Mouse (Mus musculus) heart, adult 2 months (tissue): Measurements from ENCODE around the gene Rae1. TPM values are rescaled to one million over a fixed set of nuclear protein-coding genes. Genes with fewer than 3 reads are reported as not detected.

Experiments used
- DNase-seq, 2 experiments: peaks; one replicate each; pipeline ENCODE4 v3.0.0; 2021
- H3K27ac ChIP-seq: fragments of 200-600 bp; 2 replicates; pipeline ENCODE4 v1.8.1; 2022
- H3K27me3 ChIP-seq: fragments of 200-500 bp; 2 replicates; pipeline ENCODE4 v1.6.1; 2012; ENCODE audit warnings: mild to moderate bottlenecking, low read length, inconsistent platforms, mixed read lengths; ENCODE audit not compliant: control insufficient read depth, insufficient read depth
- H3K36me3 ChIP-seq: fragments of 200-500 bp; 2 replicates; pipeline ENCODE4 v1.6.1; 2012; ENCODE audit warnings: low read length, inconsistent platforms; ENCODE audit not compliant: control insufficient read depth, insufficient read depth
- H3K4me1 ChIP-seq: fragments of 200-500 bp; 2 replicates; pipeline ENCODE4 v1.6.1; 2011; ENCODE audit warnings: low read length; ENCODE audit not compliant: control insufficient read depth, insufficient read depth
- H3K4me3 ChIP-seq: fragments of 200-600 bp; 2 replicates; pipeline ENCODE4 v1.8.1; 2022
- H3K79me2 ChIP-seq: fragments of 200-500 bp; replicated peaks from 2 replicates; pipeline ENCODE4 v1.6.1; 2012; ENCODE audit warnings: mild to moderate bottlenecking, inconsistent platforms, low read length, moderate library complexity, mixed read lengths; ENCODE audit not compliant: control insufficient read depth, insufficient read depth
- H3K9ac ChIP-seq: fragments of 200-500 bp; 2 replicates; pipeline ENCODE4 v1.6.1; 2012; ENCODE audit warnings: low read depth, mild to moderate bottlenecking, control low read depth, inconsistent platforms, low read length, mixed read lengths
- CTCF ChIP-seq: fragments of 200-600 bp; IDR thresholded peaks from 2 replicates; pipeline ENCODE4 v1.8.1; 2022; ENCODE audit warnings: antibody characterized with exemption, mild to moderate bottlenecking, moderate library complexity
- EP300 ChIP-seq: fragments of 200-500 bp; IDR thresholded peaks from 2 replicates; pipeline ENCODE4 v1.6.1; 2011; ENCODE audit warnings: low read depth, low read length, control low read depth; ENCODE audit not compliant: insufficient read depth
- POLR2A ChIP-seq: fragments of 200-500 bp; IDR thresholded peaks from 2 replicates; pipeline ENCODE4 v1.6.1; 2011; ENCODE audit warnings: mild to moderate bottlenecking, low read depth, low read length, control low read depth; ENCODE audit not compliant: insufficient read depth
- WGBS: fragments of 180-500 bp; shearing (Covaris S2); methylation state at CpG from one replicate; pipeline ENCODE4 v1.1.7; 2018; 5-methylcytosine and 5-hydroxymethylcytosine counted together
- intact Hi-C: fragments of 180-260 bp; cut with DNase I; formaldehyde crosslinking; loops from one replicate; pipeline ENCODE4 v1.15.1; 2025
- polyA plus RNA-seq: library from polyadenylated mRNA; depleted of rRNA; stranded (reverse); fragments of >200 nt; gene quantifications from 2 replicates; pipeline ENCODE4 v1.2.3, GENCODE M21; 2012
- total RNA-seq, 2 experiments: library from RNA; stranded (reverse); gene quantifications; 2 replicates each; pipeline ENCODE4 v1.2.3; 2021

Rae1 gene
- total and polyA plus RNA-seq, 3 experiments = 22.8 to 27.8 (median 23.0) TPM

DNA sequence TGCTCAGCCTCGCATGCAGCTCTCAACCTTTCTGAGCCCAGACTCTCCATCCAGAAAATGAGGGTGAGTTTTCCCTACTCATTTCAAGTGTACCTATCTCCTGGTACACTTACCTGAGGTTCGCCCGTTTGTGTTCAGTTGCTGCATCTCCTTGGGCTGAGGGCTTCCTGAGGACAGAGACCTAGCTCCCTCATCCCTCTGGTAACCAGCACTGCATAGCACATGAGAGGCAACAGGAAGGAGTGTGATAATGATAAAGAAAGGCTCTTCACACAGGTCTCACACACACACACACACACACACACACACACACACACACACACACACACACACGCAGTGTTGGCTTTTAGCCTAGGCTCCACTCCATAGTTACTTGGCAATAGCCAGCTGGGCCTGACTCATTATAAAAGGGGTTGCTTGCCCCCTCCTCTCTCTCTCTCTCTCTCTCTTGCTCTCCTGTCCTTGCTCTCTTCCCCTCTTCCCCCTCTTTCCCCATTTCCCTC is 21.7 kb upstream of the Rae1 start:
- no peak overlapping the region for H3K4me3 ChIP-seq
- intact Hi-C loops = no loop called here
- H3K27me3 ChIP-seq = no peaks in the 10 kb centered on the region
- H3K79me2 ChIP-seq = no peaks in the 10 kb centered on the region
- no peak overlapping the region for H3K27ac ChIP-seq
- no peak for DNase-seq
- H3K9ac ChIP-seq = no peak overlapping the region
- H3K36me3 ChIP-seq = no peaks in the 10 kb centered on the region
- TF ChIP-seq POLR2A (no peak), EP300 (no peak), CTCF (no peak)
- no peaks in the 10 kb centered on the region; the same call in 1 of the 2 replicates for H3K4me1 ChIP-seq
- 53% methylated on average over 4 of the region's 4 CpGs for WGBS

- Histone ChIP-seq H3K36me3 (no peaks in the 10 kb centered on the region), H3K4me1 (no peaks in the 10 kb centered on the region; the same call in 1 of the 2 replicates), H3K27me3 (no peaks in the 10 kb centered on the region), H3K79me2 (no peaks in the 10 kb centered on the region), H3K4me3 (no peak overlapping the region), H3K27ac (no peak overlapping the region), H3K9ac (no peak overlapping the region)
- no peak for TF ChIP-seq CTCF
- TF ChIP-seq EP300 = no peak
- intact Hi-C loops = no loop called here
- DNase-seq = no peak
- 89% methylated on average over 43 of the region's 43 CpGs for WGBS
These were observed 20.1 kb upstream of the Rae1 start for GRCm38 (mm10) chr2:172979666-172980345.

- no peak overlapping the region for H3K27ac ChIP-seq
- H3K4me3 ChIP-seq = no peak overlapping the region
- DNase-seq = no peak
- no peak for TF ChIP-seq EP300
- TF ChIP-seq CTCF = peak; percentile 62
- TF ChIP-seq POLR2A = no peak
- no peaks in the 10 kb centered on the region for H3K4me1 ChIP-seq
- no peak overlapping the region for H3K9ac ChIP-seq
- 43% methylated on average over 9 of the region's 9 CpGs for WGBS
- no peaks in the 10 kb centered on the region for H3K36me3 ChIP-seq
- no peaks in the 10 kb centered on the region for H3K79me2 ChIP-seq
- intact Hi-C loops = no loop called here
- H3K27me3 ChIP-seq = no peaks in the 10 kb centered on the region
These were observed 16.9 kb upstream of the Rae1 start for GRCm38 (mm10) chr2:172982776-172983561.

DNA sequence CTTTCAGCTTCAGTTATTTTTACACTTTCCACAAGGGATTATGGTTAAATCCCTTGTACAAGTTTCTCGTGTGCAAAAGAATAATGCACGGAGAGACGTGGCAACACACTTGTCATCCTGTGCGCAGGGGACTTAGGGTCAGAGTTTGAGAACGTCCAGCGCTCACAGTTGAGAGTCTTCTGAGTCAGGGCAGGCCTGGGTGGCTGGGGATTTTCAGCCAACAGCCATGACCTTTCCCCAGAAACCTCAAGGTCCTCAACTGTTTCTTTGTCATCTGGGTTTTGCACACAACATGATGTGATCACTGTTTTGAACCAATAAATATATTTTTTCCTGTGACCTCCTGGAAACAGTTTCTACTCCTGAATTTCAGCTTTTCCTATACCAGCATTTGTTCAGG is 9.8 kb upstream of the Rae1 start:
- no peaks in the 10 kb centered on the region for H3K79me2 ChIP-seq
- no peaks in the 10 kb centered on the region for H3K27me3 ChIP-seq
- H3K36me3 ChIP-seq = no peaks in the 10 kb centered on the region
- WGBS = 75% methylated on average over 6 of the region's 6 CpGs
- intact Hi-C loops = loop anchor here (10.0 kb wide), 1 partner anchor 515 kb away; the partner anchor contains the start of gene Fam209
- H3K4me1 ChIP-seq = no peaks in the 10 kb centered on the region
- H3K27ac ChIP-seq = no peak overlapping the region
- no peak for DNase-seq
- no peak overlapping the region for H3K9ac ChIP-seq
- H3K4me3 ChIP-seq = no peak overlapping the region
- TF ChIP-seq CTCF (no peak), EP300 (no peak), POLR2A (no peak)

DNA sequence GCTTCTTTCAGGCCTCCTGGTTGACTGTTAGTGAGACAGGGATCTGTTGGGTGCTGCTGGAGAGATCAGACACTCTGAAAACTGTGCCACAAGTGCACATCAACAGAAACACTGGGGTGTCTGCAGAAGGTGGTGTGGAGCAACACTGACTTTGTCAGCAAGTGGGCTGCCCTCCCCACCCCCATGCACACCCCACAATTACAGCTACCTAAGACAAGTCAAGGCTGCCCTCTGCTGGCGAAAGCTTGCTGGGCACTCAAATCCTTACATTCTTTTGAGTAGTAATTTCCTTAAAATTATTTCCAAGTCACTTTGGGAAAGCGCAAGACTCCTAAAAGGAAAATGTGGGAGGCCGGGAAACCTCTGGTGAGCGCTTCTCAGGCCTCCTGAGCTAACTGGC is 3.7 kb upstream of the Rae1 start:
- H3K9ac ChIP-seq = no peak overlapping the region
- H3K4me1 ChIP-seq = peaks cover 5% of the 10 kb centered on the region
- 15% methylated on average over 4 of the region's 4 CpGs for WGBS
- H3K79me2 ChIP-seq = 0 out of 2 replicates have a peak, but pooled peaks cover 1% of the 10 kb centered on the region
- no peaks in the 10 kb centered on the region for H3K27me3 ChIP-seq
- no peak overlapping the region for H3K27ac ChIP-seq
- TF ChIP-seq POLR2A (no peak), CTCF (peak; percentile 87), EP300 (0 out of 2 replicates have a peak, but pooled peaks have one; percentile 10)
- intact Hi-C loops = loop anchor here (1.0 to 10.0 kb wide), 2 partner anchors 165 to 521 kb away; partner anchors contain the start of gene Fam209
- H3K36me3 ChIP-seq = no peaks in the 10 kb centered on the region
- DNase-seq = peak; percentile 49 to 73
- no peak overlapping the region for H3K4me3 ChIP-seq
